Mouse (Mus musculus): ENCODE measurements around the gene Adamts17. TPM values are rescaled to one million over a fixed set of nuclear protein-coding genes. Genes with fewer than 3 reads are reported as not detected.
A peak's percentile ranks its signal among the peaks of the same experiment; 100 is the strongest.

Gene Adamts17
- total RNA-seq, 2 experiments from 2014 or later, result 9.8 to 15.0 TPM

- no peak for DNase-seq (ENCODE audit: low spot score in 2 of 2)
These were observed 84.6 kb downstream of the Adamts17 start for GRCm38 (mm10) chr7:66924104-66924503.

GRCm38 (mm10) chr7:66929263-66929662 lies 89.7 kb downstream of the Adamts17 start:
- DNase-seq (ENCODE audit: low spot score in 2 of 2), result no peak

- DNase-seq (ENCODE audit: low spot score in 2 of 2), result no peak
These were observed 91.8 kb downstream of the Adamts17 start for GRCm38 (mm10) chr7:66931291-66931690.

DNA sequence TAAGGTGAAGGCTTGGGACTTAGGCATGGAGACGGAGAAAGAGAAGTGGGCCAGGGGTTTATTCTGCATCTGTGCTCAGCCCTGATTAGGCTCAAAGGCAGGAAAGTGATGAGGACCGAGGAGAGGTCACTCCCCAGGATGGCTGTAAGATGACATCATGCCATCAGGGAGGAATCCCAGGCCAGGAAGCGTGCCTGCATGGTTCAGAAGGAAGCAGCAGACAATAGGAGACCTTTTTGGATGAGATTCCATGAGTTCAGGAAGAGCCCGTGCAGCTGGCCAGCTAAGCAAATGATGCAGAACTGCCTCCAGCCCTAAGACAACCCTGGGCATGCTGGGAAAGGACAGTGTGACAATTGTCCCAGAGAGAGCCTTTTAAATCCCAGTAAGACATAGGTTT lies 93.7 kb downstream of the Adamts17 start:
- no peak for DNase-seq (ENCODE audit: low spot score in 2 of 2)

GRCm38 (mm10) chr7:66934062-66934461 lies 94.5 kb downstream of the Adamts17 start:
- DNase-seq (ENCODE audit: low spot score in 2 of 2), result peak; percentile 62 to 65

DNA sequence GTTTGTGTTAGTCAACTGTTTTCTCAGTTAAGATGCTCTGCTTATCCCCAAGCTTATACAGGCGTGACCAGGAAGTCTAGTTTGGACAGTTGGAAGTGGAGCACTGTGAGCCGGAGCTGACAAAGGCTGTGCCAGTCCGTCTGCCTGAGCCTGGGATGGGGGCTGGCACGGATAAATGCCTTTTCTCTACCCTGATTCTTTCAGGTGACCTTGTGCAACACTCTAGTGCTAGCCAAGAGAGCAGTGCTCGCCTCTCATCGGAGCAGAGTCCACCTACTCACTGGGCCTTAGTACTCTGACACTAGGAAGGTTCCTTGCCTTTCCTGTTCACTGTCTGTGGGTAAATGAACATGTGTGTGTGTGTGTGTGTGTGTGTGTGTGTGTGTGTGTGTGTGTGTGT lies 95.5 kb downstream of the Adamts17 start:
- no peak for DNase-seq (ENCODE audit: low spot score in 2 of 2)

DNA sequence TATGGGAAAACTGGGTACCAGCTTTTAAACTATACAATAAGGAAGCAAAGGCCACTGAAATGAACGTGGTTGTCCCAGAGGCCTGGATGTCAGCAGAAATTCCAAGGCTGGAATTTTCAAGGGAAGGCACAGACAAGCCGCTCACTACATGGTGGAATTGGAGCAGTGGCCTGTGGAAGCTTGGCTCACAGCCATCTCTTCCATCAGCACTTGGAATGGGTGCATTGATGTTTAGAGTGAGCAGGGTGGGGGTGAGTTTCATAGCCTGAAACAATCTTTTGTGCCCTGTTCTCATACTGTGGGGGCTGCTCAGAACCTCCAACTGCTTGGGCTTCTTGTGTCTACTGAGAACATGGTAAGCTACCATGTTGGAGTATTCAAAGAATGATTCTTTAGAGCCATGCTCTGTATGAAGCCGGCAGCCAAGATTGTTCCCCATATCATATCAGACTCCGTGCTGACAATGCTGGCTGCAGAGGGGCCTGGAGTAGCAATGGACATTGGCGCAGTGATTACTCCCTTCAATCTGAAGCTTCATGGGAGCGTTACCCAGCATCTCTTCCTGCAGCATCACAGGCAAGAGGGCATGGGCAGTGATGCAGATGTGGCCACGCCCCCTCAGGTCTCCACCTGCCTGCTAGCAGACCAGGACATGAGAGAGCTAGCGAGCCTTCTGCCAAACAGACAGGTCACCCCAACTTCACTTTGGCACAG lies 96.7 kb downstream of the Adamts17 start:
- no peak for DNase-seq (ENCODE audit: low spot score in 2 of 2)

- no peak for DNase-seq (ENCODE audit: low spot score in 2 of 2)
These were observed 97.4 kb downstream of the Adamts17 start for GRCm38 (mm10) chr7:66936911-66937310.

DNA sequence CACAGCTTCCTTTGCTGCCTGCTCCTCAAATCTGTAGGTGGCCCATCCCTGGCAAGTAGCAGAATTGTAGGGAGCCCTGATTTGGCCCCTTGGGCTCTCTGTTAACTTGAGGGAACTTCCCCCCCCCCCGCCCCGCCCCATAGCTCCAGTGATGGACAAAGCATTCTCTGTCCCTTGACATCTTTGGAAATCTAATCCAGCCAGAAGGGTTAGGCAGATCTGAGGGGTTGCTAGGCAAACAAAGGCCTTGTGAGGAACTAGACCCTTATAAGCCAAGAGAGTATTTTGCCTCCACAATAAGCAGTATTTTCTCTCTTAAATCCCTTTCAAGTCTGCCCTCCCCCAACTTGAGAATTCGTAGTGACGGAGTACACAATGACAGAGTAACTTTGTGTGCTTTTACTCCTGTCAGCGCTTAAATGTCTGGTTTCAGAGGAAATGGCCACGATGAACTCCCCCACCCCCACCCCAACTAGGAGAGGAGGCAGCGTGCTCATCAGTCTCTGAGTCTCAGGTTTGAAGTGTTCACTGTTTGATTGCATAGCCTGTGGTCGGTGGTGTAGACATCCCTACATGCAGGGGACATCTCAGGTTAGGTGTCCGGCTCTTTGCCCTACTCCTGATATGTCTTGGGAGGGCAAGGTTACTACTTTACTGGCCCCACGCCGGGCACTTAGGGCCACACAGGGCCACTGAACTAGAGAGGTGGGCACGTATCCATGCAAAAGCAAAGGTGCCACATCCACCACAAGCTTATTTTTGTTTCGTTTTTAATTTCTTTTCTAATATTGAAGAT lies 99.7 kb downstream of the Adamts17 start:
- DNase-seq (ENCODE audit: low spot score in 2 of 2), result no peak

- no peak for DNase-seq (ENCODE audit: low spot score in 2 of 2)
These were observed 101.2 kb downstream of the Adamts17 start for GRCm38 (mm10) chr7:66940761-66941160.

GRCm38 (mm10) chr7:66949006-66949405 lies 109.5 kb downstream of the Adamts17 start:
- DNase-seq (ENCODE audit: low spot score in 2 of 2), result no peak

- DNase-seq (ENCODE audit: low spot score in 2 of 2), result no peak
These were observed 113.4 kb downstream of the Adamts17 start for GRCm38 (mm10) chr7:66952921-66953320.

- no peak for DNase-seq (ENCODE audit: low spot score in 2 of 2)
These were observed 114.5 kb downstream of the Adamts17 start for GRCm38 (mm10) chr7:66954073-66954472.

DNA sequence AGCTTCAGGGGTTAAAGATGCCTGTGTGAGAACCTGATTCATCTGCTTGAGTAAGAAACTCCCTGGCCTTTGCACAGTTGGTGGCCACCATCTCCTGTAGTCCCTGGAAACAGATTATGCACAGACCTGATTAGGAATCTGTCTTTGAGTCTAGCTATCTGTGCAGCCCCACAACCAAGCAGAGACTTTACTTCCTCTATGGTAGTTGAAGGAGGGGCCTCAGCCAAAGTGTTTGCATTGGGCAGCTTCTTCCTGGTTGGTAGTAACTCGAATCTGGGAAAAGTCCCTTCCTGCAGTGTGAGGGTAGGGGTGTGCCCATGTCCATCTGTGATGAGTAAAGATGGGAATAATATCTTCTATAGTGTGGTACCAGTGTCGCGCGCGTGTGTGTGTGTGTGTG lies 115.2 kb downstream of the Adamts17 start:
- no peak for DNase-seq (ENCODE audit: low spot score in 2 of 2)

- no peak for DNase-seq (ENCODE audit: low spot score in 2 of 2)
These were observed 116.0 kb downstream of the Adamts17 start for GRCm38 (mm10) chr7:66955455-66955919.

- DNase-seq (ENCODE audit: low spot score in 2 of 2), result no peak
These were observed 116.4 kb downstream of the Adamts17 start for GRCm38 (mm10) chr7:66955978-66956377.

- no peak for DNase-seq (ENCODE audit: low spot score in 2 of 2)
These were observed 118.2 kb downstream of the Adamts17 start for GRCm38 (mm10) chr7:66957764-66958163.

DNA sequence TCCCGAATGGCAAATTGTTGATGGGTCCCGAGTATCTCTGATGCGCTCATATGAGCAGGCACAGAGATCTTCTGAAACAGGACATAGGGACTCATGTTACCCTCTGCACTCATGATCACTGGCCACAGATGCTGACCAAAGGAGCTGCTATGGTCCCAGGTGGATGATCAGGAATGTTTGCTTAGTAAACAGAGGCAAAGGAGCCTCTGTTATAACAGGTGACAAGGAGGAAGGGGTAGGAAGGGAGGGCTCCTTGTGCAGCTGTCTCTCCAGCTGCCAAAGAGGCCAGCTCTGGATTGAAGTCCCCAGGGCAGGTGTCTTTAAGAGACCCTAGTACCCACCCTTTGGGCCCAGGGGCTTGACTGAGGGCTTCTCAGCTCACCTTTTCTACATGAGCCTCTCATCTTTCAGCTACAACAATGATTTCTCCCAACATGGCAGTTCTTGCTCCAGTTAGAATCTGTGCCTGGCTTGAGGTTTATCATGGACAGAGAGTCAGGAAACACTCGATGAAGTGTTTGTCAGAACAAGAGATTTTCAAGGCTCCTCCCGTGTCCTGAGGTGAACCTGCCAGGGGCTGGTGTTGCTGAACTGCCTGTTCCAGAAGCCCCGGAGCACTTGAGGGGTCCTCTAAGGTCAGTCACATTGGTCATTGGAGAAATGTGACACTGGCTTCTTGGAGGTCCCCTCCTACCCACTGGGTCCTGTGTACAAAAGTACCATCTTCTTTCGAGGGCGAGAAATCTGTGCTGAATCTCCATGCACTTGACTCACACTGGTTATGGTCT lies 120.9 kb downstream of the Adamts17 start:
- DNase-seq (ENCODE audit: low spot score in 2 of 2), result no peak

- no peak for DNase-seq (ENCODE audit: low spot score in 2 of 2)
These were observed 123.2 kb downstream of the Adamts17 start for GRCm38 (mm10) chr7:66962736-66963135.

- no peak for DNase-seq (ENCODE audit: low spot score in 2 of 2)
These were observed 124.0 kb downstream of the Adamts17 start for GRCm38 (mm10) chr7:66963541-66963940.

DNA sequence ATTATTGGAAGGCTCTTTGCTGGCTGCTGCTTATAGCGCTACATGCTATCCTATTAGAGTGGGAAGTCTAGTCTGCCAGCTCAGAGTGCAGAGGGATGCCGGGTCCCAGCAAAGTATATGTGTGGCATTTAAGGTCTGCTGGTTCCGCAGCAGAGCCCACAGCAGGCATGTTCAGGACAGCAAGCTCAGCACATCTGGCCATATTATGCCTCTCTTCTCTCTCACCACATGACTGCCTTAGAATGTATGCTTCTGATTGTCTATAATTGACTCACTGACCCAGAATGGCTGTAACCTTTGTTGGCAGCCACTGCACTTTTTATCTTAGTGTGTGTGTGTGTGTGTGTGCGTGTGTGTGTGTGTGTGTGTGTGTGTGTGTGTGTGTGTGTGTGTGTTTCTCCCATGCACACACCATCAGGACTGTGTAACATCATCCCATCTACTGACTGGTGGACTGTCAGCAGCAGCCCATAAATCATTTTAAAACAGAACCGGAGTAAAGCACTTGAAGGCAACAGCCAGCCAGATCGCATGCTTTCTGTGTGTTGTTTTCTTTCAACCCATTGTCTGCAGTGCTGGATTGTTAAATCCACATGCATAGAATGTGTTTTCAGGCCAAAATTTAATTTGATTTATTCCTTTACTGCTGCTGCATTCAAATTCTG lies 127.1 kb downstream of the Adamts17 start:
- DNase-seq (ENCODE audit: low spot score in 2 of 2), result no peak
